Mouse (Mus musculus) midbrain, postnatal 0 days (tissue): ENCODE data around the gene Gm20388. TPM values are rescaled to one million over a fixed set of nuclear protein-coding genes. Genes with fewer than 3 reads are reported as not detected.

Source experiments
- ATAC-seq: fragments of 200-750 bp; cut with Nextera tagmentation; 2 replicates; pipeline ENCODE4 v1.8.0; 2017; ENCODE audit warnings: moderate number of reproducible peaks, mild to moderate bottlenecking, moderate TSS enrichment, moderate library complexity; ENCODE audit not compliant: low FRiP score
- DNase-seq: peaks from one replicate; pipeline ENCODE4 v3.0.0-alpha.2; 2015; ENCODE audit warnings: low spot score
- H3K27ac ChIP-seq: fragments of 300-500 bp; sonication (generic); 2 replicates; pipeline ENCODE4 v1.5.1; 2014; ENCODE audit warnings: low read depth, mild to moderate bottlenecking, low read length, mixed read lengths
- H3K27me3 ChIP-seq: fragments of 300-500 bp; sonication (generic); 2 replicates; pipeline ENCODE4 v1.6.1; 2014; ENCODE audit warnings: low read length, control low read depth, mixed read lengths; ENCODE audit not compliant: insufficient read depth
- H3K36me3 ChIP-seq: fragments of 300-500 bp; sonication (generic); 2 replicates; pipeline ENCODE4 v1.6.1; 2014; ENCODE audit warnings: low read length, control low read depth, mixed read lengths; ENCODE audit not compliant: insufficient read depth
- H3K4me1 ChIP-seq: fragments of 300-500 bp; sonication (generic); 2 replicates; pipeline ENCODE4 v1.6.1; 2014; ENCODE audit warnings: mild to moderate bottlenecking, control low read depth, antibody characterized with exemption, low read length, mixed read lengths; ENCODE audit not compliant: insufficient read depth
- H3K4me2 ChIP-seq: fragments of 300-500 bp; sonication (generic); 2 replicates; pipeline ENCODE4 v1.6.1; 2014; ENCODE audit warnings: low read depth, mild to moderate bottlenecking, low read length, mixed read lengths; ENCODE audit not compliant: poor library complexity, severe bottlenecking
- H3K4me3 ChIP-seq: fragments of 300-500 bp; sonication (generic); 2 replicates; pipeline ENCODE4 v1.5.1; 2014; ENCODE audit warnings: low read depth, mild to moderate bottlenecking, low read length, moderate library complexity
- H3K9ac ChIP-seq: fragments of 300-500 bp; sonication (generic); replicated peaks from 2 replicates; pipeline ENCODE4 v1.6.1; 2014; ENCODE audit warnings: mild to moderate bottlenecking, low read length, moderate library complexity, mixed read lengths; ENCODE audit not compliant: poor library complexity, severe bottlenecking
- H3K9me3 ChIP-seq: fragments of 300-500 bp; sonication (generic); 2 replicates; pipeline ENCODE4 v1.6.1; 2016; ENCODE audit warnings: low read length, control low read depth
- CTCF ChIP-seq: IDR thresholded peaks from 2 replicates; pipeline ENCODE4 v1.5.1; 2016; ENCODE audit warnings: antibody characterized with exemption, mild to moderate bottlenecking
- WGBS: fragments of 180-500 bp; shearing (Covaris S2); extraction: QIAGEN DNeasy Blood & Tissue Kit; methylation state at CpG from one replicate; pipeline ENCODE4 v1.1.7; 2014; 5-methylcytosine and 5-hydroxymethylcytosine counted together
- polyA plus RNA-seq: library from polyadenylated mRNA; unstranded; fragments of >200 nt; fragmentation: Nextera tagmentation; extraction: Ambion mirVana; gene quantifications from 2 replicates; pipeline ENCODE4 v1.2.1, GENCODE M21; 2015
- total RNA-seq: library from RNA; depleted of rRNA; stranded (reverse); fragments of >200 nt; gene quantifications from 2 replicates; pipeline ENCODE4 v1.2.3, GENCODE M21; 2014

Gene Gm20388
- total and polyA plus RNA-seq, 2 experiments from 2014 or later = 74.2 TPM; not detected in 1

- Histone ChIP-seq H3K4me1 (0 out of 2 replicates have a peak, but pooled peaks cover 3% of the 10 kb centered on the region), H3K4me2 (no peak overlapping the region), H3K9ac (no peak overlapping the region), H3K4me3 (no peak overlapping the region), H3K36me3 (no peaks in the 10 kb centered on the region), H3K27me3 (no peaks in the 10 kb centered on the region), H3K9me3 (no peaks in the 10 kb centered on the region), H3K27ac (no peak overlapping the region)
- WGBS = 41% methylated on average over 5 of the region's 5 CpGs
- DNase-seq = no peak
- no peak for TF ChIP-seq CTCF
- ATAC-seq = no peak
These were observed 719.4 kb downstream of the Gm20388 start for GRCm38 (mm10) chr8:120630031-120630430.

GRCm38 (mm10) chr8:120630848-120631247 lies 720.2 kb downstream of the Gm20388 start:
- DNase-seq (no peak), ATAC-seq (no peak)
- 57% methylated on average over 6 of the region's 6 CpGs for WGBS
- Histone ChIP-seq H3K27me3 (no peaks in the 10 kb centered on the region), H3K36me3 (no peaks in the 10 kb centered on the region), H3K4me3 (no peak overlapping the region), H3K27ac (no peak overlapping the region), H3K4me2 (no peak overlapping the region), H3K9ac (no peak overlapping the region), H3K4me1 (0 out of 2 replicates have a peak, but pooled peaks cover 3% of the 10 kb centered on the region), H3K9me3 (no peaks in the 10 kb centered on the region)
- TF ChIP-seq CTCF = no peak

GRCm38 (mm10) chr8:120631441-120632375 lies 721.1 kb downstream of the Gm20388 start:
- no peaks in the 10 kb centered on the region for H3K9me3 ChIP-seq
- no peaks in the 10 kb centered on the region for H3K36me3 ChIP-seq
- TF ChIP-seq CTCF = no peak
- H3K4me1 ChIP-seq = 0 out of 2 replicates have a peak, but pooled peaks cover 3% of the 10 kb centered on the region
- H3K4me2 ChIP-seq = no peak overlapping the region
- peak; percentile 30 for DNase-seq
- 77% methylated on average over 21 of the region's 21 CpGs for WGBS
- no peak overlapping the region for H3K9ac ChIP-seq
- ATAC-seq = no peak
- no peak overlapping the region for H3K4me3 ChIP-seq
- no peaks in the 10 kb centered on the region for H3K27me3 ChIP-seq
- no peak overlapping the region for H3K27ac ChIP-seq

- peak overlapping the region; percentile 85 for H3K9ac ChIP-seq
- H3K27me3 ChIP-seq = no peaks in the 10 kb centered on the region
- 17% methylated on average over 17 of the region's 17 CpGs for WGBS
- no peak overlapping the region for H3K27ac ChIP-seq
- H3K4me3 ChIP-seq = peak overlapping the region; percentile 71
- H3K36me3 ChIP-seq = no peaks in the 10 kb centered on the region
- ATAC-seq = no peak
- no peaks in the 10 kb centered on the region for H3K9me3 ChIP-seq
- no peak for DNase-seq
- 0 out of 2 replicates have a peak, but pooled peaks cover 3% of the 10 kb centered on the region for H3K4me1 ChIP-seq
- TF ChIP-seq CTCF = no peak
- H3K4me2 ChIP-seq = peak overlapping the region; percentile 96
These were observed 722.5 kb downstream of the Gm20388 start for GRCm38 (mm10) chr8:120632969-120633664.

GRCm38 (mm10) chr8:120633665-120634271 lies 723.1 kb downstream of the Gm20388 start:
- 0 out of 2 replicates have a peak, but pooled peaks cover 3% of the 10 kb centered on the region for H3K4me1 ChIP-seq
- peak overlapping the region; percentile 85 for H3K9ac ChIP-seq
- peak; percentile 57 for ATAC-seq
- no peak for TF ChIP-seq CTCF
- peak overlapping the region; percentile 71 for H3K4me3 ChIP-seq
- DNase-seq = peak; percentile 27
- no peak overlapping the region; the same call in 1 of the 2 replicates for H3K27ac ChIP-seq
- no peaks in the 10 kb centered on the region for H3K9me3 ChIP-seq
- under 1% methylated on average over 42 of the region's 44 CpGs for WGBS
- no peaks in the 10 kb centered on the region for H3K36me3 ChIP-seq
- no peaks in the 10 kb centered on the region for H3K27me3 ChIP-seq
- H3K4me2 ChIP-seq = peak overlapping the region; percentile 96
